Mouse (Mus musculus): ENCODE data around the gene Lmod2. TPM values are rescaled to one million over a fixed set of nuclear protein-coding genes. Genes with fewer than 3 reads are reported as not detected.

Gene Lmod2
- polyA plus RNA-seq, 1 experiment = 33.6 TPM

DNA sequence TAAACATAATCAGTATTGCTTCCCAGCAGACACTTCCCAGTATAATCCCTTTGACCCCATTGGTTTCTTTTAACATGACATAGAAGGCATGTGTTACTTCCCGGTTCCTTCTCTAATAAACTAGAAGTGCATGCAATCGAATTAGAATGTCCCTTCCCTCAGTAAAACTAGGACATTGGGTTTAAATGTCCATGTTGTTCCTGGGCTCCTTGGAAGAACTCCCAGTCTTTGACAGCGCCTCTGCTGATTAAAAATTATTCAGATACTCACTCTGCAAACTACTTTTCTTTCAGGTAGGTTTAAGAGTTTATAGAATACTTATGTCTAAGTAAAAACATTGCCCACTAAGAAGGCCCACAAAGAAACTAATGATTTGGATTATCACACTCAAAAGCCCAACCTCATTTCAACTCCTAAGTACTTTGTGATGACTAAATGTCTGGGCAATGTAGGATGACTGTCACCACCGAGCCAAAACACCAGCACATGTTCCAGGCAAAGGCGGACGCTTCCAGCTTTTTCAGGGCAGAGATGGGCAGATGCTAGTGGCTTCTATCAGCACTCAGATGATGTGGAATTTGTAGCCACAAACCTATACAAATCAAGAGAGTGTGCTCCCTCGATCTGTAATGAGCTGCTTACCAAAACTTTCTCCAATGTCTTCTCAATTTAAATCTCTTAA is 14.7 kb downstream of the Lmod2 start:
- Histone ChIP-seq H3K79me2 (ENCODE audit: control insufficient read depth, insufficient read depth) (no peaks in the 10 kb centered on the region), H3K4me3 (no peak overlapping the region), H3K27me3 (ENCODE audit: control insufficient read depth, insufficient read depth, insufficient read length) (no peaks in the 10 kb centered on the region), H3K36me3 (ENCODE audit: control insufficient read depth, insufficient read depth) (peaks cover 33% of the 10 kb centered on the region), H3K4me2 (ENCODE audit: low read depth) (no peak overlapping the region), H3ac (ENCODE audit: control insufficient read depth, insufficient read length) (no peak overlapping the region)
- TF ChIP-seq MYOG (IDR thresholded peaks at IDR 0.05; ENCODE audit: control insufficient read depth in 1 of 3, insufficient read depth in 1 of 3, insufficient read length in 2 of 3, low read depth in 2 of 3) (no peak), TCF12 (IDR thresholded peaks at IDR 0.05; ENCODE audit: insufficient read depth, poor library complexity, severe bottlenecking) (no peak), E2F4 (IDR thresholded peaks at IDR 0.05; ENCODE audit: insufficient read depth) (no peak), SRF (IDR thresholded peaks at IDR 0.05; ENCODE audit: control insufficient read depth, insufficient read length, low read depth) (no peak), POLR2AphosphoS2 (IDR thresholded peaks at IDR 0.05; ENCODE audit: insufficient read length, low read depth) (no peak)

DNA sequence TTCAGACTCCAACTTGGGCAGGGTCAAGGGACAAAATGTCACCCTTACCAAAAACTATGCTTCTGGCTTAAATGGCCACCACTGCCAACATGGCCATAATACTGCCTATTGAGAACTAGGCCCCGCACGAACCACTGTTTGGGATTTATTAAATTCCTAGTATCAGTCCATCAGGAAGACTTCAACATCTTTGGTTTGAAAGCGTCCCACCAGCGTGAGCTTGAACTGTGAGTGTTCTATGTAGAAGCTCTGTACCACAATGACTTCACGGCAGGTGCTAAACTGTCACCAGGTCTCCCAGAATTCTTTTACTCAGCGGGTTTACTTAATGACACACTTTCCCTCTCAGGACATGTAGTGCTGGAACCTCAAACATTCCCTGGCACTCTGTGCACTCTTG is 15.8 kb downstream of the Lmod2 start:
- Histone ChIP-seq H3K4me3 (no peak overlapping the region), H3K36me3 (ENCODE audit: control insufficient read depth, insufficient read depth) (peaks cover 44% of the 10 kb centered on the region), H3K79me2 (ENCODE audit: control insufficient read depth, insufficient read depth) (no peaks in the 10 kb centered on the region), H3K4me2 (ENCODE audit: low read depth) (no peak overlapping the region), H3K27me3 (ENCODE audit: control insufficient read depth, insufficient read depth, insufficient read length) (no peaks in the 10 kb centered on the region), H3ac (ENCODE audit: control insufficient read depth, insufficient read length) (no peak overlapping the region)
- no peak for TF ChIP-seq TCF3 (IDR thresholded peaks at IDR 0.05; ENCODE audit: insufficient read length, low read depth)
- no peak for TF ChIP-seq MYOG (IDR thresholded peaks at IDR 0.05; ENCODE audit: control insufficient read depth in 1 of 3, insufficient read depth in 1 of 3, insufficient read length in 2 of 3, low read depth in 2 of 3)
- TF ChIP-seq USF1 (IDR thresholded peaks at IDR 0.05; ENCODE audit: low read depth) = no peak
- TF ChIP-seq SRF (IDR thresholded peaks at IDR 0.05; ENCODE audit: control insufficient read depth, insufficient read length, low read depth) = no peak
- TF ChIP-seq POLR2AphosphoS2 (IDR thresholded peaks at IDR 0.05; ENCODE audit: insufficient read length, low read depth) = no peak
- TF ChIP-seq REST (IDR thresholded peaks at IDR 0.05; ENCODE audit: insufficient read depth, insufficient read length) = no peak
- TF ChIP-seq E2F4 (IDR thresholded peaks at IDR 0.05; ENCODE audit: insufficient read depth) = no peak
- TF ChIP-seq CEBPB (IDR thresholded peaks at IDR 0.05; ENCODE audit: insufficient read depth, poor library complexity, severe bottlenecking) = no peak
- no peak for TF ChIP-seq TCF12 (IDR thresholded peaks at IDR 0.05; ENCODE audit: insufficient read depth, poor library complexity, severe bottlenecking)
- TF ChIP-seq MAX (IDR thresholded peaks at IDR 0.05; ENCODE audit: low read depth) = no peak
- TF ChIP-seq POLR2A (IDR thresholded peaks at IDR 0.05; ENCODE audit: insufficient read length, low read depth) = no peak
- no peak for TF ChIP-seq MYOD1 (IDR thresholded peaks at IDR 0.05; ENCODE audit: control insufficient read depth in 1 of 3, insufficient read length in 2 of 3, low read depth in 2 of 3)

DNA sequence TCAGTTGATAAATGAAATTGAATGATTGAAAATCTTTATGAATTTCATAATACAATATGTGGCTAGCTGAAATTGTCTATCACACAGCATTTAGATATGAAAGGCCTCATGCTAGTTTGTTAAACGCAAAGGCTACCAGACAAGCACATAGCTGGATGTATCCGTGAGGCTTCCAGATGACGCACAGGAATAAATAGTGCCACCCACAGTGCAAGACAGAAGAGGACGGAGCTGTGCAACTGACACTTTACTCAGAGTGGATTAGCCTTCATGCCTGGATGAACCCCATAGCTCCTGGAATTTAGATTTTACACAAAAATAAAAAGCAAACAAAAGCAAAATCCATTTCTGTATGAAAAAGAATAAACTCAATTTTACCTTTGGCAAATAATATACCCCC is 16.4 kb downstream of the Lmod2 start:
- TF ChIP-seq E2F4 (IDR thresholded peaks at IDR 0.05; ENCODE audit: insufficient read depth) (no peak), POLR2A (IDR thresholded peaks at IDR 0.05; ENCODE audit: insufficient read length, low read depth) (no peak), MYOD1 (IDR thresholded peaks at IDR 0.05; ENCODE audit: control insufficient read depth in 1 of 3, insufficient read length in 2 of 3, low read depth in 2 of 3) (no peak), POLR2AphosphoS2 (IDR thresholded peaks at IDR 0.05; ENCODE audit: insufficient read length, low read depth) (no peak)
- peaks cover 46% of the 10 kb centered on the region for H3K36me3 ChIP-seq (ENCODE audit: control insufficient read depth, insufficient read depth)

DNA sequence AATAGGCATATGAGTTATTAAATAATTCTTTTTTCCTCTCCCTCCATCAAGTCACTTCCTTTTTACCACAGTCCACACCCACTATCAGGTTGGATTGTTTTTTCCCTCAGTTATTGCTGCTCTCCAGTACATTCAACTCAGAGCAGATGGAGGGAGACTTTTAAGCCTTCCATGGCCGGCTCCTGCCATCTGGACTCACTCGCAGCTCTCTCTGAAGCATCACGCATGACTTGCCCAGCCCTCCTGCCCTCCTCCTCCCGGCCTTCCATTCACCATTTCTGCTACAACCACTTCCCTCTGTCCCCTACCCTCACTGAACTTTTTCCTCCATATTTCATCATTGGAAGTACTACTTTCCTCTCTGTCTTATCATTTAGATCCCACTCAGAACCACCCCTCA is 19.2 kb downstream of the Lmod2 start:
- TF ChIP-seq USF1 (IDR thresholded peaks at IDR 0.05; ENCODE audit: low read depth) (no peak), MYOD1 (IDR thresholded peaks at IDR 0.05; ENCODE audit: control insufficient read depth in 1 of 3, insufficient read length in 2 of 3, low read depth in 2 of 3) (no peak), E2F4 (IDR thresholded peaks at IDR 0.05; ENCODE audit: insufficient read depth) (no peak), SRF (IDR thresholded peaks at IDR 0.05; ENCODE audit: control insufficient read depth, insufficient read length, low read depth) (no peak), POLR2A (IDR thresholded peaks at IDR 0.05; ENCODE audit: insufficient read length, low read depth) (no peak), TCF3 (IDR thresholded peaks at IDR 0.05; ENCODE audit: insufficient read length, low read depth) (no peak), MAX (IDR thresholded peaks at IDR 0.05; ENCODE audit: low read depth) (no peak), REST (IDR thresholded peaks at IDR 0.05; ENCODE audit: insufficient read depth, insufficient read length) (no peak), MYOG (IDR thresholded peaks at IDR 0.05; ENCODE audit: control insufficient read depth in 1 of 3, insufficient read depth in 1 of 3, insufficient read length in 2 of 3, low read depth in 2 of 3) (no peak), CEBPB (IDR thresholded peaks at IDR 0.05; ENCODE audit: insufficient read depth, poor library complexity, severe bottlenecking) (no peak), POLR2AphosphoS2 (IDR thresholded peaks at IDR 0.05; ENCODE audit: insufficient read length, low read depth) (no peak)
- peaks cover 46% of the 10 kb centered on the region for H3K36me3 ChIP-seq (ENCODE audit: control insufficient read depth, insufficient read depth)
- no peak overlapping the region for H3ac ChIP-seq (ENCODE audit: control insufficient read depth, insufficient read length)
- no peaks in the 10 kb centered on the region for H3K79me2 ChIP-seq (ENCODE audit: control insufficient read depth, insufficient read depth)
- no peak overlapping the region for H3K4me3 ChIP-seq
- no peak overlapping the region for H3K4me2 ChIP-seq (ENCODE audit: low read depth)
- no peaks in the 10 kb centered on the region for H3K27me3 ChIP-seq (ENCODE audit: control insufficient read depth, insufficient read depth, insufficient read length)

More for the DNA sequence above, 16.4 kb downstream of the Lmod2 start:
- Histone ChIP-seq H3K27me3 (ENCODE audit: control insufficient read depth, insufficient read depth, insufficient read length) (no peaks in the 10 kb centered on the region), H3K79me2 (ENCODE audit: control insufficient read depth, insufficient read depth) (no peaks in the 10 kb centered on the region), H3K4me2 (ENCODE audit: low read depth) (no peak overlapping the region), H3ac (ENCODE audit: control insufficient read depth, insufficient read length) (no peak overlapping the region), H3K4me3 (no peak overlapping the region)

DNA sequence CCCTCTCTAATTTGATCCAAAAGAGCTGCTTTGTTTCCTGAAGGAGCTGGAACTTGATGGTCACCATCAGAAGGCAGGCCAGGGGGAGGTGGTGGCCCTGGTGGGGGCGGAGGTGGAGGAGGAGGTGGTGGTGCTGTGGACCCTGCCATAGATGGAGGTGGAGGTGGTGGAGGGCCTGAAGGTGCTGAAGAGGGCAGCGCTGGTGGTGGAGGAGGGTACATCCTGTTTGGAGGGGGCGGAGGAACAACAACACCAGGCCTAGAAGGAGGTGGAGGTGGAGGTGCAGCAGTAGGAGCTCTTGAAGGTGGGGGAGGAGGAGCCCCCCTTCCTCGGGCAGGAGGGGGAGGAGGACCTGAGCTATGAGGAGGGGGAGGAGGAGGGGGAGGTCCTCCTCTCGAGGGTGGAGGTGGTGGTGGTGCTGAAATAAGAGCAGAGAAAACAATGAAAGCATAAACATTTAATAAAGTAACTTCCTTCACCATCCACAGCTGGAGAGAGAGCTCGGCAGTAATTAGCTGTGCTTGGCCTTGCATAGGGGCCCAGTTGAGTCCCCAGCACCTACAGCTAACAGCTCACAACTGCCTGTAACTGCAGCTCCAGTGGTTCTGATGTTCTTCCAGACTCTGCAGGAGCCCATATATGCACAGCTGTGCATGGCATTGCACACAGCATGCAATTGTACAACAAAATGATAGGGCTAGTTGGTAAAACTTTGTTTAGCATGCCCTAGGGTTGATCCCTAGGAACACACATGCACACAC is 21.9 kb downstream of the Lmod2 start:
- no peak overlapping the region for H3K4me3 ChIP-seq
- no peaks in the 10 kb centered on the region for H3K79me2 ChIP-seq (ENCODE audit: control insufficient read depth, insufficient read depth)
- H3K27me3 ChIP-seq (ENCODE audit: control insufficient read depth, insufficient read depth, insufficient read length) = no peaks in the 10 kb centered on the region
- H3ac ChIP-seq (ENCODE audit: control insufficient read depth, insufficient read length) = no peak overlapping the region
- H3K4me2 ChIP-seq (ENCODE audit: low read depth) = no peak overlapping the region
- TF ChIP-seq POLR2AphosphoS2 (IDR thresholded peaks at IDR 0.05; ENCODE audit: insufficient read length, low read depth) (peak; percentile 14), E2F4 (IDR thresholded peaks at IDR 0.05; ENCODE audit: insufficient read depth) (no peak), MYOD1 (IDR thresholded peaks at IDR 0.05; ENCODE audit: control insufficient read depth in 1 of 3, insufficient read length in 2 of 3, low read depth in 2 of 3) (no peak), MYOG (IDR thresholded peaks at IDR 0.05; ENCODE audit: control insufficient read depth in 1 of 3, insufficient read depth in 1 of 3, insufficient read length in 2 of 3, low read depth in 2 of 3) (no peak), POLR2A (IDR thresholded peaks at IDR 0.05; ENCODE audit: insufficient read length, low read depth) (no peak), SRF (IDR thresholded peaks at IDR 0.05; ENCODE audit: control insufficient read depth, insufficient read length, low read depth) (no peak)
- peaks cover 42% of the 10 kb centered on the region for H3K36me3 ChIP-seq (ENCODE audit: control insufficient read depth, insufficient read depth)
